Mouse (Mus musculus) heart, embryonic 12.5 days (tissue): ENCODE results near the gene Ern2. TPM values are rescaled to one million over a fixed set of nuclear protein-coding genes. Genes with fewer than 3 reads are reported as not detected.
A peak's percentile ranks its signal among the peaks of the same experiment; 100 is the strongest.

Source experiments
- ATAC-seq: fragments of 200-750 bp; cut with Nextera tagmentation; 2 replicates; pipeline ENCODE4 v1.8.0; 2017; ENCODE audit warnings: moderate TSS enrichment, moderate library complexity; ENCODE audit not compliant: insufficient number of reproducible peaks, low FRiP score
- H3K27ac ChIP-seq: fragments of 300-500 bp; sonication (generic); 2 replicates; pipeline ENCODE4 v1.5.1; 2016; ENCODE audit warnings: mild to moderate bottlenecking, moderate library complexity; ENCODE audit not compliant: poor library complexity, severe bottlenecking
- H3K27me3 ChIP-seq: fragments of 300-500 bp; sonication (generic); replicated peaks from 2 replicates; pipeline ENCODE4 v1.6.1; 2016; ENCODE audit warnings: mild to moderate bottlenecking, moderate library complexity
- H3K36me3 ChIP-seq: fragments of 300-500 bp; sonication (generic); 2 replicates; pipeline ENCODE4 v1.6.1; 2016; ENCODE audit warnings: mild to moderate bottlenecking, moderate library complexity
- H3K4me1 ChIP-seq: fragments of 300-500 bp; sonication (generic); replicated peaks from 2 replicates; pipeline ENCODE4 v1.6.1; 2016; ENCODE audit warnings: mild to moderate bottlenecking
- H3K4me2 ChIP-seq: fragments of 300-500 bp; sonication (generic); 2 replicates; pipeline ENCODE4 v1.6.1; 2016; ENCODE audit warnings: mild to moderate bottlenecking, moderate library complexity
- H3K4me3 ChIP-seq: fragments of 300-500 bp; sonication (generic); 2 replicates; pipeline ENCODE4 v1.5.1; 2016; ENCODE audit warnings: mild to moderate bottlenecking
- H3K9ac ChIP-seq: fragments of 300-500 bp; sonication (generic); 2 replicates; pipeline ENCODE4 v1.6.1; 2016; ENCODE audit warnings: mild to moderate bottlenecking, moderate library complexity
- H3K9me3 ChIP-seq: fragments of 300-500 bp; sonication (generic); replicated peaks from 2 replicates; pipeline ENCODE4 v1.6.1; 2016; ENCODE audit warnings: mild to moderate bottlenecking, moderate library complexity
- WGBS: fragments of 180-500 bp; shearing (Covaris S2); methylation state at CpG from one replicate; pipeline ENCODE4 v1.1.7; 2016; 5-methylcytosine and 5-hydroxymethylcytosine counted together
- polyA plus RNA-seq: library from polyadenylated mRNA; unstranded; fragments of >200 nt; fragmentation: Nextera tagmentation; extraction: Ambion mirVana; gene quantifications from 2 replicates; pipeline ENCODE4 v1.2.1, GENCODE M21; 2016

Gene Ern2
- polyA plus RNA-seq, 1 experiment from 2014 or later: not detected

- Histone ChIP-seq H3K36me3 (peaks cover 32% of the 10 kb centered on the region), H3K27ac (peak within 1 kb of the TSS; percentile 65), H3K4me1 (peaks cover 35% of the 10 kb centered on the region), H3K9ac (peak within 1 kb of the TSS; percentile 81), H3K27me3 (no peaks in the 10 kb centered on the region), H3K4me2 (peak within 1 kb of the TSS; percentile 93), H3K9me3 (no peaks in the 10 kb centered on the region), H3K4me3 (peak within 1 kb of the TSS; percentile 80)
- ATAC-seq: peak; percentile 92
- WGBS: under 1% methylated on average over 63 of the region's 63 CpGs
These were observed 26.8 kb downstream of the Ern2 start, which contains the start of gene Plk1 for GRCm38 (mm10) chr7:122158915-122159902. TSS of gene Plk1 (plus strand) at chr7:122159439.

DNA sequence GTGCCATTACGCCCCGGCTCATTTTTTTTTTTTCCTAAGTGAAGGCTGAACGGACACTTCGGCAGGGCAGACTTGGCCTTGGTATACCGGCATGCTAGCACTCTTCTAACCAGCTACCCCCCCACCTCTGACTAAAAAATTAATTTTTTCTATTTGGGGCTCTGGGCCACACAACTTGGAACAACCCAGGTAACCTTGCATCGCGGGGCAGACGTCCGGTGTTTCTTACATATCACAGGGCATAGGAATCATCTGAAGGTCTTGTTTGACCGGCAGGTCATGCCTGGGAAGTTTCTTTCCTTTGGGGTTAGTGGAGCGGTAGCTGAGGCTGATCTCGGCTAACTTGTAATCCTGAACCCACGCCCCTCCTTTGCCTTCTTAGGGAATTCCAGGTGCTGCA lies 27.5 kb downstream of the Ern2 start:
- no peaks in the 10 kb centered on the region for H3K9me3 ChIP-seq
- WGBS: 5% methylated on average over 13 of the region's 13 CpGs
- H3K27ac ChIP-seq: peak overlapping the region; percentile 65
- peaks cover 35% of the 10 kb centered on the region for H3K4me1 ChIP-seq
- peaks cover 24% of the 10 kb centered on the region for H3K36me3 ChIP-seq
- no peaks in the 10 kb centered on the region for H3K27me3 ChIP-seq
- ATAC-seq: no peak
- peak overlapping the region; percentile 80 for H3K4me3 ChIP-seq
- H3K4me2 ChIP-seq: peak overlapping the region; percentile 93
- H3K9ac ChIP-seq: peak overlapping the region; percentile 81

DNA sequence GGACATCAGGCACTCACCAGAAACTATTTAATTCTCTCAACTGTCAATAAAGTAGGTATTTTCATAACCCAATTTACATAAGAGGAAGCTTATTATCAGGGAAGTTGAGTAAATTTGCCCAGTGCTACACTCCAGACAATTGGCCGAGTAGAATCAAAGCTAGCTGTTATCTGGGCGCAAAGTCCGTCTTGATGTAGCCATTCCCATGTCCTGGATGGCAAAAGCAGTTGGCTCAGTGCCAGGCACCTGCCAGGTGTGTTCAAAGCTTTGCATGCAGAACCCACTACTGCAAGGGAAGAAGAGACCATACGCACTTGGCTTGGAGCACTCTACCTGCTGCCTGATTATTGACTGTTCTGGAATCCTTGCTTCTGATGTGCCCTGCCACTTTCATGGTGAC lies 33.5 kb downstream of the Ern2 start:
- 80% methylated on average over 4 of the region's 4 CpGs for WGBS
- Histone ChIP-seq H3K27me3 (no peaks in the 10 kb centered on the region), H3K9me3 (no peaks in the 10 kb centered on the region), H3K36me3 (peaks cover 27% of the 10 kb centered on the region), H3K4me1 (peaks cover 3% of the 10 kb centered on the region), H3K4me2 (no peak overlapping the region), H3K4me3 (no peak overlapping the region), H3K27ac (no peak overlapping the region), H3K9ac (no peak overlapping the region)
- no peak for ATAC-seq

GRCm38 (mm10) chr7:122140991-122141390 lies 45.0 kb downstream of the Ern2 start:
- Histone ChIP-seq H3K4me1 (no peaks in the 10 kb centered on the region), H3K27me3 (no peaks in the 10 kb centered on the region), H3K9ac (no peak overlapping the region), H3K4me3 (no peak overlapping the region), H3K9me3 (no peaks in the 10 kb centered on the region), H3K36me3 (peaks cover 94% of the 10 kb centered on the region), H3K27ac (no peak overlapping the region), H3K4me2 (no peak overlapping the region)
- ATAC-seq: no peak

GRCm38 (mm10) chr7:122138190-122138589 lies 47.8 kb downstream of the Ern2 start:
- peaks cover 6% of the 10 kb centered on the region for H3K4me1 ChIP-seq
- H3K4me2 ChIP-seq: no peak overlapping the region
- peaks cover 83% of the 10 kb centered on the region for H3K36me3 ChIP-seq
- no peak overlapping the region for H3K4me3 ChIP-seq
- ATAC-seq: no peak
- 88% methylated on average over 5 of the region's 5 CpGs for WGBS
- H3K27me3 ChIP-seq: no peaks in the 10 kb centered on the region
- no peak overlapping the region for H3K27ac ChIP-seq
- H3K9ac ChIP-seq: no peak overlapping the region
- H3K9me3 ChIP-seq: no peaks in the 10 kb centered on the region

- H3K4me1 ChIP-seq: peaks cover 6% of the 10 kb centered on the region
- no peak overlapping the region for H3K9ac ChIP-seq
- no peak overlapping the region for H3K4me3 ChIP-seq
- no peak overlapping the region for H3K27ac ChIP-seq
- H3K36me3 ChIP-seq: peaks cover 75% of the 10 kb centered on the region
- no peak overlapping the region for H3K4me2 ChIP-seq
- no peaks in the 10 kb centered on the region for H3K27me3 ChIP-seq
- ATAC-seq: no peak
- no peaks in the 10 kb centered on the region for H3K9me3 ChIP-seq
These were observed 48.9 kb downstream of the Ern2 start for GRCm38 (mm10) chr7:122137071-122137470.

DNA sequence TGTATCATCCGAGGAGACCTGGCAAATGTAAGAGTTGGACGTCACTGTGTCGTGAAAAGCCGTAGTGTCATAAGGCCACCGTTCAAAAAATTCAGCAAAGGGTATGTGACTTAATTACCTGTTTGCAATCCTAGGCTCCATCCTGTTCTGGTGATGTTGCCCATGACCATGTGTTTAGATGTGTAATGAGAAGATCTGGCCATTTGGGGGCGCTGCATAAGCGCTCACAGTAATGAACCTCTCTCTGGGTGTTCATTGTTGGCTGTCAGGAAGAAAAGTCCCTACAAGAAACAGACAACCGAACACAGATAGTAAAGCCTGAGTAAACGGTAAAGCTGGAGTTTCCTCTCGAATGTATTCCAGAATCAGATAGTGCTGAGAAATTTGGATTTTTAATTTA lies 50.9 kb downstream of the Ern2 start:
- ATAC-seq: no peak
- H3K36me3 ChIP-seq: peaks cover 56% of the 10 kb centered on the region

GRCm38 (mm10) chr7:122133338-122133625 lies 52.7 kb downstream of the Ern2 start:
- H3K36me3 ChIP-seq: peaks cover 46% of the 10 kb centered on the region
- H3K27ac ChIP-seq: peak overlapping the region; percentile 74
- H3K9me3 ChIP-seq: no peaks in the 10 kb centered on the region
- H3K27me3 ChIP-seq: no peaks in the 10 kb centered on the region
- ATAC-seq: no peak; the same call in 1 of the 2 replicates
- peak overlapping the region; percentile 74 for H3K4me2 ChIP-seq
- peak overlapping the region; percentile 90 for H3K9ac ChIP-seq
- 15% methylated on average over 8 of the region's 8 CpGs for WGBS
- peak overlapping the region; percentile 92 for H3K4me3 ChIP-seq
- H3K4me1 ChIP-seq: peaks cover 6% of the 10 kb centered on the region

More for the DNA sequence above, 50.9 kb downstream of the Ern2 start:
- Histone ChIP-seq H3K27me3 (no peaks in the 10 kb centered on the region), H3K9me3 (no peaks in the 10 kb centered on the region), H3K9ac (no peak overlapping the region), H3K4me3 (no peak overlapping the region), H3K4me1 (peaks cover 6% of the 10 kb centered on the region), H3K4me2 (no peak overlapping the region), H3K27ac (no peak overlapping the region)
- 70% methylated on average over 10 of the region's 10 CpGs for WGBS

- peaks cover 6% of the 10 kb centered on the region for H3K4me1 ChIP-seq
- peak within 1 kb of the TSS; percentile 92 for H3K4me3 ChIP-seq
- H3K9ac ChIP-seq: peak within 1 kb of the TSS; percentile 90
- peak within 1 kb of the TSS; percentile 74 for H3K27ac ChIP-seq
- ATAC-seq: peak; percentile 97
- 0% methylated on average over 54 of the region's 54 CpGs for WGBS
- H3K9me3 ChIP-seq: no peaks in the 10 kb centered on the region
- no peaks in the 10 kb centered on the region for H3K27me3 ChIP-seq
- H3K4me2 ChIP-seq: peak within 1 kb of the TSS; percentile 74
- H3K36me3 ChIP-seq: peaks cover 46% of the 10 kb centered on the region
These were observed 53.3 kb downstream of the Ern2 start, which contains the start of the genes Palb2 and Dctn5 for GRCm38 (mm10) chr7:122132497-122133337. TSS of gene Palb2 (minus strand) at chr7:122132985. TSS of gene Dctn5 (plus strand) at chr7:122133041.

DNA sequence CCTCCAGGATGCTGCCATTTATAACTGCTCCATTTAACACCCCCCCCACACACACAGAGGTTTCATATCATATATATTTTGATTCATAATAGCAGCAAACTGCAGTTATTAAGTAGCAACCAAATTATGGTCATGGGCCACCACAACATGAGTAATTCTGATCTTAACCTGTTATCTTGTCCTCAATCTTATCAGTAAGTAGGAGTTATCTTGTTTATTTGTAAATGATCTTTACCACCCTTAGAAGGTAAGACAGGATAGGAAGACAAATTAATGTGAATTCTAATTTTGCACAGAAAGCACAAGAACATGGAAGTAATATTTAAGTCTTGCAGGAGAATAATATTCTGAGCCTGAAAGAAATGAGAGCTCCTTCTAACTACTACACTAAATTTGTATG lies 54.2 kb downstream of the Ern2 start:
- H3K36me3 ChIP-seq: peaks cover 47% of the 10 kb centered on the region
- no peak overlapping the region for H3K27ac ChIP-seq
- peak overlapping the region; percentile 92 for H3K4me3 ChIP-seq
- H3K9ac ChIP-seq: peak overlapping the region; percentile 90; the same call in 1 of the 2 replicates
- no peaks in the 10 kb centered on the region for H3K9me3 ChIP-seq
- H3K4me2 ChIP-seq: peak overlapping the region; percentile 74
- no peaks in the 10 kb centered on the region for H3K27me3 ChIP-seq
- no peak for ATAC-seq
- peaks cover 6% of the 10 kb centered on the region for H3K4me1 ChIP-seq

- H3K4me1 ChIP-seq: no peaks in the 10 kb centered on the region
- peaks cover 44% of the 10 kb centered on the region for H3K36me3 ChIP-seq
- no peak overlapping the region for H3K27ac ChIP-seq
- no peak overlapping the region for H3K4me3 ChIP-seq
- no peak overlapping the region for H3K4me2 ChIP-seq
- H3K27me3 ChIP-seq: no peaks in the 10 kb centered on the region
- ATAC-seq: no peak
- 92% methylated on average over 11 of the region's 11 CpGs for WGBS
- no peak overlapping the region for H3K9ac ChIP-seq
- H3K9me3 ChIP-seq: no peaks in the 10 kb centered on the region
These were observed 59.1 kb downstream of the Ern2 start for GRCm38 (mm10) chr7:122126946-122127345.
